Mouse (Mus musculus): ENCODE data around the gene Elmod3. TPM values are rescaled to one million over a fixed set of nuclear protein-coding genes. Genes with fewer than 3 reads are reported as not detected.

The Elmod3 gene
- polyA plus RNA-seq, 1 experiment from 2014 or later, result 16.5 TPM

DNA sequence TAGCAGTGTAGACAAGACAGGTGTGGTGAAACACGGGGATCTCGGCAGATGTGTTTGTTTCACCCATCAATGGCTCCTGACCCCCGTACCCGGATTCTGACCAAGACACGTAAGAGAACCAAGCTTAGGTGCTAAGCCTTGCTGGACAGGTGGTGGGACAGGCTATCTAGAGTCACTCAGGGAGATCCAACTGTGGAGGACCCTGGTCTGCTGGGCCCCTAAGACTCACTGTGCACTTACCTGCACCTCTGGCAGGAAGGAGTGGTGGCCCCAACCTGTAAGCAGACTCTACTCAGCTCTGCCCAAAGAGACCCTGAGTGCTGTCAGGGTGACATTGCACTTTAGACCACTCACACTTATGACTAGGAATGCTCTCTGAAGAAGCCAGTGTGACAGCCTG, 77.3 kb downstream of the Elmod3 start:
- H3K36me3 ChIP-seq (replicated peaks), result no peaks in the 10 kb centered on the region
- peaks cover 33% of the 10 kb centered on the region for H3K4me1 ChIP-seq
- H3K9ac ChIP-seq, result no peak overlapping the region
- no peak overlapping the region for H3K4me2 ChIP-seq
- peak overlapping the region; percentile 98 for H3K27ac ChIP-seq
- H3K9me3 ChIP-seq, result no peaks in the 10 kb centered on the region
- H3K4me3 ChIP-seq, result no peak overlapping the region
- 93% methylated on average over 5 of the region's 5 CpGs for WGBS
- ATAC-seq (replicated peaks), result no peak
- no peaks in the 10 kb centered on the region for H3K27me3 ChIP-seq (replicated peaks)

DNA sequence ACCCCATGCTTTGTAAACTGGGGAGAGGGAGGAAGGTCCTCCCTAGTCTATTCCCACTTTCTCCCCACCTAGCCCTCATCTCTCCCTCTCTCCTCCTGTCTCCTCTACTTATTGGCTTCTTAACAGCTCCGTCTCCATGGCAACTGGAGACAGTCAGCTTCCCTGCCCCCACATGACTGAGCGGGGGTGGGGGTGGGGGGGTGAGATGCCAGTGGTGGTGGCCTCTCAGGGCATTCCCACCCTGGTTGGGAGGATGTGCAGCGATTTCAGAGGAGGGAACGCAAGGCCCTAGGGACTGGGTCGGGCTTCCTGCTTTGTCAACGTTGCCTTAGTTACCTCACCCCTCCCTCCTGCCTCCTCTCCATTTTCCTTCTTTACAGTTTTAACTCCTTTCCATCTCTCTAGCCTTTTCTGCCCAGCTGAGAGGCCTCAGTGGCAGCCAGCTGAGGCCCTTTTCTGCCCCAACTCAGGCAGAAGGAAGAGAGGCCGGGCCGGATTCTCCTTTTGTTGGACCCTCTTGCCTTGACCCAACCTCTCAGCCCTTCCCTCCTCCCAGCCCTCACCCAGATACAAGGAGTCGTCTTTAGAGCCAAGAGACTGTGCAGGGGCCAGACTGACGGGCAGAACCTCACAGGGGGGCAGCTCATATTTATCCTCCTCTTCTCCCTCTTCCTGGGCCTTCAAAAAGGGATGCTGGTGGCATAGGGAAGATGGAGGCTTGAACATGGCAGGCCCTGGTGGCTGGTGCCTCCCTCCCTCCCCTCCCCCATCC, 78.1 kb downstream of the Elmod3 start:
- no peaks in the 10 kb centered on the region for H3K9me3 ChIP-seq
- H3K27me3 ChIP-seq (replicated peaks), result no peaks in the 10 kb centered on the region
- ATAC-seq (replicated peaks), result peak; percentile 93
- peak overlapping the region; percentile 22; the same call in 1 of the 2 replicates for H3K9ac ChIP-seq
- peaks cover 33% of the 10 kb centered on the region for H3K4me1 ChIP-seq
- H3K4me3 ChIP-seq, result peak overlapping the region; percentile 11; the same call in 1 of the 2 replicates
- no peaks in the 10 kb centered on the region for H3K36me3 ChIP-seq (replicated peaks)
- H3K4me2 ChIP-seq, result peak overlapping the region; percentile 46
- 2% methylated on average over 10 of the region's 10 CpGs for WGBS
- peak overlapping the region; percentile 98 for H3K27ac ChIP-seq

DNA sequence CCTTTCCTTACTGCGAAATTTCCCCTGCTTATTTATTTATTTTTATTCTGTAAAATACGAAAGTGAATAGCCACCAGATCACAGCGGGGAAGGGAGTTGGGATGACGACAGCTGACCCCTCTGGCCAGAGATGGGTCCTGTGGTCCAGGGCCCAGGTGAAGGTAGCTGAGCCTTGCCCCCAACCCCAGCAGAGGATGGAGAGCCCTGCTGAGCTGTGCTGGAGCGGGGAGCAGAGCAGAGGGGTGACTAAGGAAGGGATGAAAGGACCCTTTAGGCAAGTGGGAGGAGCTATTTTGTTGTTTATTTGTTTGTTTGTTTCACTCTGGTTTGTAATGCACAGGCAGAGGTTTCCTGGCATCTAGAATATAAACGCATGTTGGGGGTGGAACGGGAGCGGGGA, 78.9 kb downstream of the Elmod3 start:
- peak overlapping the region; percentile 98 for H3K27ac ChIP-seq
- peaks cover 33% of the 10 kb centered on the region for H3K4me1 ChIP-seq
- ATAC-seq (replicated peaks), result peak; percentile 61
- H3K9ac ChIP-seq, result peak overlapping the region; percentile 39
- H3K4me2 ChIP-seq, result peak overlapping the region; percentile 46
- no peaks in the 10 kb centered on the region for H3K27me3 ChIP-seq (replicated peaks)
- WGBS, result 12% methylated on average over 8 of the region's 8 CpGs
- no peaks in the 10 kb centered on the region for H3K36me3 ChIP-seq (replicated peaks)
- no peaks in the 10 kb centered on the region for H3K9me3 ChIP-seq
- H3K4me3 ChIP-seq, result peak overlapping the region; percentile 16; the same call in 1 of the 2 replicates

- WGBS, result 80% methylated on average over 1 of the region's 1 CpGs
- H3K36me3 ChIP-seq (replicated peaks), result no peaks in the 10 kb centered on the region
- H3K9ac ChIP-seq, result no peak overlapping the region
- no peak; the same call in 1 of the 2 replicates for ATAC-seq (replicated peaks)
- H3K4me1 ChIP-seq, result peaks cover 35% of the 10 kb centered on the region
- no peak overlapping the region for H3K4me3 ChIP-seq
- no peaks in the 10 kb centered on the region for H3K9me3 ChIP-seq
- no peaks in the 10 kb centered on the region for H3K27me3 ChIP-seq (replicated peaks)
- H3K4me2 ChIP-seq, result peak overlapping the region; percentile 46
- H3K27ac ChIP-seq, result peak overlapping the region; percentile 98
Measured at GRCm38 (mm10) chr6:72518842-72519241, 79.4 kb downstream of the Elmod3 start.

Other genes starting within 250 kb of the Elmod3 start
- gene Tmem150a, start 243.0 kb downstream of the Elmod3 start, polyA plus RNA-seq (2015; fragmentation: Nextera tagmentation; extraction: Ambion mirVana), result 18.5 and 19.9 TPM in 2 replicates
- 137 and 141 TPM in 2 replicates for gene Rnf181, start 231.5 kb downstream of the Elmod3 start, polyA plus RNA-seq (2015; fragmentation: Nextera tagmentation; extraction: Ambion mirVana)
- 20.2 and 24.2 TPM in 2 replicates for gene Vamp5, start 217.9 kb downstream of the Elmod3 start, polyA plus RNA-seq (2015; fragmentation: Nextera tagmentation; extraction: Ambion mirVana)
- gene Vamp8, start 207.7 kb downstream of the Elmod3 start, polyA plus RNA-seq (2015; fragmentation: Nextera tagmentation; extraction: Ambion mirVana), result 22.2 and 28.1 TPM in 2 replicates
- 16.9 and 19.0 TPM in 2 replicates for gene Ggcx, start 184.1 kb downstream of the Elmod3 start, polyA plus RNA-seq (2015; fragmentation: Nextera tagmentation; extraction: Ambion mirVana)
- gene Mat2a, start 158.9 kb downstream of the Elmod3 start, polyA plus RNA-seq (2015; fragmentation: Nextera tagmentation; extraction: Ambion mirVana), result 354 and 380 TPM in 2 replicates
- 0.65 and 0.91 TPM in 2 replicates for gene Sh2d6, start 76.7 kb downstream of the Elmod3 start, polyA plus RNA-seq (2015; fragmentation: Nextera tagmentation; extraction: Ambion mirVana)
- 5.8 and 7.8 TPM in 2 replicates for gene Capg, start 54.0 kb downstream of the Elmod3 start, polyA plus RNA-seq (2015; fragmentation: Nextera tagmentation; extraction: Ambion mirVana)
- gene Retsat, start 62 bp upstream of the Elmod3 start, polyA plus RNA-seq (2015; fragmentation: Nextera tagmentation; extraction: Ambion mirVana), result 6.1 and 7.2 TPM in 2 replicates
- 38.0 and 38.7 TPM in 2 replicates for gene Tgoln1, start 18.6 kb upstream of the Elmod3 start, polyA plus RNA-seq (2015; fragmentation: Nextera tagmentation; extraction: Ambion mirVana)
- 6.1 and 7.2 TPM in 2 replicates for gene Tcf7l1, start 190.8 kb upstream of the Elmod3 start, polyA plus RNA-seq (2015; fragmentation: Nextera tagmentation; extraction: Ambion mirVana)